Mouse (Mus musculus) limb, embryonic 15.5 days (tissue): Measurements from ENCODE around the gene Sall2. TPM values are rescaled to one million over a fixed set of nuclear protein-coding genes. Genes with fewer than 3 reads are reported as not detected.

Experiments used
- ATAC-seq: fragments of 200-750 bp; cut with Nextera tagmentation; 2 replicates; pipeline ENCODE4 v1.8.0; 2017; ENCODE audit warnings: low read depth, moderate TSS enrichment; ENCODE audit not compliant: insufficient number of reproducible peaks, low FRiP score, low TSS enrichment
- H3K27ac ChIP-seq: fragments of 300-500 bp; sonication (generic); 2 replicates; pipeline ENCODE4 v1.5.1; 2015; ENCODE audit warnings: moderate library complexity, mild to moderate bottlenecking, inconsistent platforms
- H3K27me3 ChIP-seq: fragments of 300-500 bp; sonication (generic); 2 replicates; pipeline ENCODE4 v1.6.1; 2015; ENCODE audit warnings: inconsistent platforms
- H3K36me3 ChIP-seq: fragments of 300-500 bp; sonication (generic); 2 replicates; pipeline ENCODE4 v1.6.1; 2015; ENCODE audit warnings: inconsistent platforms
- H3K4me1 ChIP-seq: fragments of 300-500 bp; sonication (generic); 2 replicates; pipeline ENCODE4 v1.6.1; 2015; ENCODE audit warnings: inconsistent platforms
- H3K4me2 ChIP-seq: fragments of 300-500 bp; sonication (generic); 2 replicates; pipeline ENCODE4 v1.6.1; 2015; ENCODE audit warnings: mild to moderate bottlenecking, inconsistent platforms
- H3K4me3 ChIP-seq: fragments of 300-500 bp; sonication (generic); 2 replicates; pipeline ENCODE4 v1.5.1; 2015; ENCODE audit warnings: mild to moderate bottlenecking, inconsistent platforms
- H3K9ac ChIP-seq: fragments of 300-500 bp; sonication (generic); 2 replicates; pipeline ENCODE4 v1.6.1; 2015; ENCODE audit warnings: inconsistent platforms
- H3K9me3 ChIP-seq: fragments of 300-500 bp; sonication (generic); 2 replicates; pipeline ENCODE4 v1.6.1; 2016; ENCODE audit warnings: inconsistent platforms
- WGBS: fragments of 180-500 bp; shearing (Covaris S2); methylation state at CpG from one replicate; pipeline ENCODE4 v1.1.7; 2015; 5-methylcytosine and 5-hydroxymethylcytosine counted together
- polyA plus RNA-seq: library from polyadenylated mRNA; unstranded; fragments of >200 nt; fragmentation: Nextera tagmentation; extraction: Ambion mirVana; gene quantifications from 2 replicates; pipeline ENCODE4 v1.2.1, GENCODE M21; 2015

Sall2 gene
- 13.3 and 15.2 TPM in 2 replicates for polyA plus RNA-seq

DNA sequence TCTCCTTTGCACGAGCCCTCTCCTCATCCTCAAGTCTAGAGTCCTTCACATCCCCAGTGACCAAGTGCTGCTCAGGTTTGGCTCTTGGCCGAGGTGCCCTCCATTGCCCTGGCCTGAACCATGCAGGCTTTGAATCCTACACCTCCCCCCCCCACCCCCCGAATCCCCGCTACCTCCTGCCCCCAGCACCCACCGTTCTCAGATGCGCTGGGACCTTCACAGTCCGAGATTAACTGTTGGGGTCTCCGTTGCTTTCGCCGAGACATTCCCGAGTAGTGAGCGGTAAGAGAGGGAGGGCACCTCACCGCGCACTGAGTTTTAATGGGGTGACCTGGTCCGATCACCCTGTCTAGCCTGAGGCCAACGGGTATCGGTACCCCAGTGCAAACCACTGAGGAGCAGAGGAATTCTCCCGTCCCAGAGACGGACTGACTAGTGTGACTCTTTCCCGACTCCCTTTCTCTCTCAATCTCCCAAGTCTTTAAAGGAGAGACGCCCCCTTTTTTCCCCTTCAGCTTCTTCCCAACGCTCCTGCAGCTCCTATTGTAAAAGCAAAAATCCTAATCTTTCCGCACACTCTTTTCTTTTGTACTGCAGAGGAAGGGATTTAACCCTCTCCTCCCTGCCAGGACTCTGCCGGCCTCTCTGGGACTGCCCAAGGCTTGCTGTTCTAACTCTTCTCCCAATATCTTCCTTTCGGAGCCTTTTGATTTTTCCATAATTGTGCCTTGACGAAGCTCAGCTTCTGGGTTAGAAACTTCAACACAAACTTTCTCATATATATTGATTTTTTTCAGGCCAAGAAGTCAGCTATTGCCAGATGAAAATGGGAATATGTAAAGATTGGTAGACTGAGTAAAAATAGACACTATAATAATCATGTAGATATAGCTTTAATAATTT is at the start of gene Sall2:
Gene Sall2 (minus strand): TSS at position 853 of the 903 bp plus-strand sequence.
- ATAC-seq: 0 out of 2 replicates have a peak, but pooled peaks have one; percentile 65
- Histone ChIP-seq H3K9me3 (no peaks in the 10 kb centered on the region), H3K27me3 (peaks cover 59% of the 10 kb centered on the region), H3K4me1 (peaks cover 5% of the 10 kb centered on the region), H3K27ac (no peak within 1 kb of the TSS), H3K36me3 (no peaks in the 10 kb centered on the region), H3K4me2 (peak within 1 kb of the TSS; percentile 68), H3K9ac (no peak within 1 kb of the TSS; the same call in 1 of the 2 replicates), H3K4me3 (peak within 1 kb of the TSS; percentile 40)
- 1% methylated on average over 26 of the region's 26 CpGs for WGBS

- Histone ChIP-seq H3K27ac (no peak overlapping the region), H3K9ac (no peak overlapping the region), H3K36me3 (no peaks in the 10 kb centered on the region), H3K27me3 (no peaks in the 10 kb centered on the region), H3K9me3 (no peaks in the 10 kb centered on the region), H3K4me1 (no peaks in the 10 kb centered on the region), H3K4me2 (no peak overlapping the region), H3K4me3 (no peak overlapping the region)
- WGBS: 85% methylated on average over 3 of the region's 3 CpGs
- ATAC-seq: no peak
Measured at GRCm38 (mm10) chr14:52368741-52369140, 40.2 kb upstream of the Sall2 start.

DNA sequence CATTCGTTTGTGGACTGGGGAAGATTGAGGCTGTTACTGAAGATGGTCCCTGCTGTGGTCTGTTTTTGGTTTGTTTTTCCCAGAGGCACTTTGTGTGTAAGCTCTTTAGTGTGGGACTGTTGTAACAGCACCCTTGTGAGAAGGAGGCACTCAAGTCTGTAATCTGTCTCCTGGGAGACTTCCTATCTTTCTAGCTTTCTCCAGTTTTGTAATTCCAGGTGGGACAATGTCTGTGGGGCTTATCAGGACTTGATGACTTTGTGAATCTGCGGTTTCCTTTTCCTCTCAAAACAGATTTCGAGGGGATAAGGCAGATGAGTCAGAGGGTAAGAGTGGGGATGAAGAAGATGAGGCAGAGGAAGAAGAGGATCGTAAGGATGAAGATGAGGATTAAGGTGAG is 27.7 kb upstream of the Sall2 start, which contains the start of gene Olfr1513:
Gene Olfr1513 (minus strand): TSS at position 101 of the 400 bp plus-strand sequence.
- no peaks in the 10 kb centered on the region for H3K9me3 ChIP-seq
- H3K4me1 ChIP-seq: no peaks in the 10 kb centered on the region
- no peak within 1 kb of the TSS for H3K9ac ChIP-seq
- H3K27ac ChIP-seq: no peak within 1 kb of the TSS
- no peak within 1 kb of the TSS for H3K4me2 ChIP-seq
- WGBS: 71% methylated on average over 4 of the region's 4 CpGs
- H3K27me3 ChIP-seq: no peaks in the 10 kb centered on the region
- no peaks in the 10 kb centered on the region for H3K36me3 ChIP-seq
- H3K4me3 ChIP-seq: no peak within 1 kb of the TSS
- ATAC-seq: no peak

GRCm38 (mm10) chr14:52339512-52339852 is 10.9 kb upstream of the Sall2 start:
- 0 out of 2 replicates have a peak, but pooled peaks cover 14% of the 10 kb centered on the region for H3K27me3 ChIP-seq
- no peak for ATAC-seq
- H3K4me2 ChIP-seq: no peak overlapping the region
- H3K36me3 ChIP-seq: no peaks in the 10 kb centered on the region
- H3K9me3 ChIP-seq: no peaks in the 10 kb centered on the region
- H3K27ac ChIP-seq: no peak overlapping the region
- 72% methylated on average over 6 of the region's 6 CpGs for WGBS
- H3K4me1 ChIP-seq: peaks cover 2% of the 10 kb centered on the region; the same call in 1 of the 2 replicates
- H3K9ac ChIP-seq: no peak overlapping the region
- H3K4me3 ChIP-seq: no peak overlapping the region

GRCm38 (mm10) chr14:52338751-52339511 is 10.4 kb upstream of the Sall2 start:
- peaks cover 2% of the 10 kb centered on the region; the same call in 1 of the 2 replicates for H3K4me1 ChIP-seq
- peak overlapping the region; percentile 41 for H3K4me2 ChIP-seq
- H3K9me3 ChIP-seq: no peaks in the 10 kb centered on the region
- no peak overlapping the region for H3K27ac ChIP-seq
- 0 out of 2 replicates have a peak overlapping the region, but pooled peaks have one; percentile 13 for H3K4me3 ChIP-seq
- H3K36me3 ChIP-seq: no peaks in the 10 kb centered on the region
- no peak for ATAC-seq
- 26% methylated on average over 21 of the region's 21 CpGs for WGBS
- no peak overlapping the region for H3K9ac ChIP-seq
- 0 out of 2 replicates have a peak, but pooled peaks cover 17% of the 10 kb centered on the region for H3K27me3 ChIP-seq

DNA sequence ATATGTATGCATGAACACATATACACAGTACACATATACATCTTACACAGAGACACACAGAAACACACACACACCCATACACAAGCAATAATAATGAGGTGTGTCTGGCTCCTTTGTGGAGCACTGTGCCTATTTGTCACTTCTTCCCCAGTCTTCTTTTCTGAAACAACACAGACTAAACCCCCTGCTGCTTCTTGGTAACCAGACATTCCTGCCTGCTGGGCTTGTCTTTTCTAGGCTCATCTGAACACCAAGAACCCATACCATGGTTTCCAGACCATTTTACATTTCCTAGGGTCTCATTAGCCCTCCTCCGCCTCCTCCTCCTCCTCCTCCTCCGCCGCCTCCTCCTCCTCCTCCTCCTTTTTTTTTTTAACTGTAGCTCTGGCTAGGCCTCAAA is 3.6 kb upstream of the Sall2 start:
- Histone ChIP-seq H3K27me3 (peaks cover 49% of the 10 kb centered on the region), H3K9ac (no peak overlapping the region), H3K36me3 (no peaks in the 10 kb centered on the region), H3K4me2 (no peak overlapping the region), H3K4me3 (no peak overlapping the region), H3K27ac (no peak overlapping the region), H3K4me1 (peaks cover 5% of the 10 kb centered on the region), H3K9me3 (no peaks in the 10 kb centered on the region)
- 92% methylated on average over 1 of the region's 3 CpGs for WGBS
- no peak for ATAC-seq

DNA sequence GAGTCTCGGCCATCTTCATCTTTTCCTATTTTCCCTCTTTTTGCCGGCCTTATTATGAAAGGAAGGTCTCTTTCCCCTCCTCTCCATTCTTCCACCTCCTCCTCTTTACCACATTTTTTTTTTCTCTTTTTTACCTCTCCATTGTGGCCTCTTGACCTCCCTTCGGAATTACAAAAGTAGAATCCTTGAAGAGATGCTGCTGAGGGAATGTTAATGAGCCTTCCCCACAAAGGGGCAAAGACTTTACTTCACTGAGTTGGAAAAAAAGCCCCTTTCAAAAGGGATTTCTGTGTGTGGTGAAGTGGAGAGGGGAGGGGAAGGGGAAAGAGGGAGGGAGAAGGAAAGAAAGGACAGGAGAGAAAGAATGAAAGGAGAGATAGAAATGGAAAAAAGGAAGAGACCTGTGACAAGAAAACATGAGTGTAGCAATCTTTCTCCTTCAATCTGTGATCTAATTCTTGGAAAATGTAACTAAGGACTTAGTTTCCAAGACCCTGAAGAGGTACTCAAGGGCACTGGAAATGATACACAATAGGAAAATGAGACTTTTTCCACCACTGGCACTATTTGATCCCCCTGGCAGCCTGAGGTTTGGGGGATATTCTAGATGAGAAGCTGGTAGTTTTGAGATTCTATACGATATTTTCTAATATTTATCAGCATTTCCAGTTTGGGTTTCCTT is 2.6 kb upstream of the Sall2 start:
- Histone ChIP-seq H3K4me3 (no peak overlapping the region), H3K9ac (no peak overlapping the region), H3K4me2 (no peak overlapping the region), H3K27ac (no peak overlapping the region), H3K9me3 (no peaks in the 10 kb centered on the region), H3K4me1 (peaks cover 5% of the 10 kb centered on the region), H3K36me3 (no peaks in the 10 kb centered on the region), H3K27me3 (peaks cover 57% of the 10 kb centered on the region)
- ATAC-seq: no peak
- WGBS: 33% methylated on average over 4 of the region's 4 CpGs

DNA sequence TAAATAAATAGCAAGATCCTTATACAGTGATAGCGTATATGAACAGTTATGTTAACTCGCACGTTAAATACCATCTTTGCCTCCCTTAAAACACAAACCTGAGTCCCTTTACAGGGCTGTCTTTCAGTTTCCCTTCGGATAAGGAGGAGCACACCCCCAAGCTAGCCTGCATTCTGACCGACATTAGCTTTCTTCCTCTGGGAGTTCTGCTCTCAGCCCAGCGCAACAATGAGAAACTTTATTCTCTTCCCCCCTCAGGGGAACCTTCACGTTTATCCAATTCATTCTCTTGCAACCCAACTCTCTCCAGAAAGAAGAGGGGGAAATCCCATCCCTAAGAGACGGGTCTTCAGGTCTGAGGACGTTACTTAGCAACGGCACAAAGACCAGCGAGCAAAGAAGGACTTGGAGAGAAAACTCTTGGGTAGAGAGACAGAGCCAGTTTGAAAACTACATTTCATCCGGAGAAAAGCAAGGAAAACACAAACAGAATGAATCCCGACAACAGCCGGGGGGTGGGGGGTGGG is 1.1 kb downstream of the Sall2 start:
- ATAC-seq: no peak
- peak overlapping the region; percentile 68 for H3K4me2 ChIP-seq
- no peak overlapping the region for H3K27ac ChIP-seq
- no peaks in the 10 kb centered on the region for H3K9me3 ChIP-seq
- H3K27me3 ChIP-seq: peaks cover 59% of the 10 kb centered on the region
- H3K36me3 ChIP-seq: no peaks in the 10 kb centered on the region
- peaks cover 5% of the 10 kb centered on the region for H3K4me1 ChIP-seq
- H3K4me3 ChIP-seq: peak overlapping the region; percentile 40
- H3K9ac ChIP-seq: no peak overlapping the region
- WGBS: 3% methylated on average over 14 of the region's 14 CpGs

GRCm38 (mm10) chr14:52325890-52326289 is 2.7 kb downstream of the Sall2 start:
- whole genome bisulfite sequencing: 6% methylated on average over 4 of the region's 4 CpGs
- Histone ChIP-seq H3K9ac (no peak overlapping the region), H3K4me1 (peaks cover 5% of the 10 kb centered on the region), H3K4me2 (no peak overlapping the region), H3K9me3 (no peaks in the 10 kb centered on the region), H3K27me3 (peaks cover 46% of the 10 kb centered on the region), H3K36me3 (no peaks in the 10 kb centered on the region), H3K27ac (no peak overlapping the region), H3K4me3 (no peak overlapping the region)
- ATAC-seq: no peak

DNA sequence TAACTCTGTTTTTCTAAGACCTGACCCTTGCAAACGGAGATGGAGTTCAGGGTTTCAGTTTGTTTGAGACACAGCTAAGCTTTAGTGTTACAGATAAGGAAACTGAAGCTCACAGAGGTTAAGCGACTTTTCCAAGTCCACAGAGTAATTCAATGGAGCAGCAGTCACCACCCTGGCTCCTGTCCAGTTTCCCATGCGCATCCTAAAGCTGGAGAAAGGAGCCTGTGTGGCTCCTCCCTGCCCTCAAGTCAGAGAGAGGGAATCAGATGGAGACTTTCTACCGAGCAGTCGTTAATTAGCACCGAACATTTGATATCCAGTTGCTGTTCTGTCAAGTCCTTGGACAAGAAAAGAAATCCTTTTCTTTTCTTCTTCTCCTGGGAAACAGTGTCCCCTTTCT is 9.2 kb downstream of the Sall2 start:
- no peaks in the 10 kb centered on the region for H3K9me3 ChIP-seq
- no peak overlapping the region for H3K27ac ChIP-seq
- H3K9ac ChIP-seq: no peak overlapping the region
- H3K36me3 ChIP-seq: peaks cover 4% of the 10 kb centered on the region
- H3K27me3 ChIP-seq: no peaks in the 10 kb centered on the region
- no peak overlapping the region for H3K4me3 ChIP-seq
- no peak for ATAC-seq
- no peak overlapping the region for H3K4me2 ChIP-seq
- peaks cover 20% of the 10 kb centered on the region for H3K4me1 ChIP-seq
- 63% methylated on average over 6 of the region's 6 CpGs for WGBS

- no peaks in the 10 kb centered on the region for H3K27me3 ChIP-seq
- H3K36me3 ChIP-seq: peaks cover 30% of the 10 kb centered on the region
- H3K4me2 ChIP-seq: peak overlapping the region; percentile 75
- no peaks in the 10 kb centered on the region for H3K9me3 ChIP-seq
- WGBS: 12% methylated on average over 16 of the region's 16 CpGs
- H3K4me1 ChIP-seq: peaks cover 31% of the 10 kb centered on the region
- peak overlapping the region; percentile 76 for H3K4me3 ChIP-seq
- ATAC-seq: peak; percentile 22
- H3K27ac ChIP-seq: peak overlapping the region; percentile 79
- H3K9ac ChIP-seq: peak overlapping the region; percentile 85
Measured at GRCm38 (mm10) chr14:52316441-52317225, 11.9 kb downstream of the Sall2 start.
